Mouse (Mus musculus) heart, adult 11 months (tissue): ENCODE results near the gene Gm12216.
A peak's percentile ranks its signal among the peaks of the same experiment; 100 is the strongest.

Experiments used
- DNase-seq: peaks from one replicate; pipeline ENCODE4 v3.0.0; 2022

Gene Gm12216

DNA sequence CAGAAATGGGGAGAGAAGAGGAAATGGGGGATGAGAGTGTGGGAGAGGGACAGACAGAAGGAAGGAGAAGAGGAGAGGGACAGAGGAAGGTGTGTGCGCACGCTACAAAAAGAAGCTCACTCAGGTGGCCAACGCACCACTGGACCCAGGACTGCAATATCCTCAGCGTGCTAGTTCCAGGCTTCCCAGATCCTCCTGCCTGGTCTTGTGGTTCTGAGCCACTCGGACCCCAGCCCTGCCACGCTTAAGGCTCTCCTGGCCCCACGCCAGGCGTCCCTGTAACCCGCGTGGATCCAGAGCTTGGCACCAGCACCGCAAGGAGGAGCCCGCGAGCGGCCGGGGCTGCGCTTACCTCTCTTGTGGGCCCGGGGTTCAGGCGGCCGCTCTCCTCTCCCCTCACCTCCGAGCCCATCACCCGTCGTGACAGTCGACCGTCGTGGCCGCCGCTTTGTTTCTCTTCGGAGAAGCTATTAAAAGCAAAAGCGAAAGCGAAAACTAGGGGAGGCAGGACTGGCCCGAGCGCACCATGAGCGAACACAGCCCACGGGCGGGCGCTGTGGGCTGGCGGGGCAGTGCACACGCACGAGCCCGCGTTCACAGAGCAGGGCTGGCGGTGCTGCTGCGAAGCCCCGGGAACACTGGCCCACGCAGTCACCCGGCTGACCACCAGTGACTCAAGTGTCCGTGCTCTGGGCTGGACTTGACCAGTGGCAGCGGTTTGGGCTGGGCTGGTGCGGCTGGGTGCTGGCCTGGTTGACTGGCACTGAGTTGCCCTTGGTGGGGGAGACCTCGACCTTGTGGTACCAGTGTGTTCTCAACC is at the start of gene Gm12216:
Gm12216 (minus strand) TSS at position 496 of the 820 bp plus-strand sequence.
- peak; percentile 98 for DNase-seq

DNA sequence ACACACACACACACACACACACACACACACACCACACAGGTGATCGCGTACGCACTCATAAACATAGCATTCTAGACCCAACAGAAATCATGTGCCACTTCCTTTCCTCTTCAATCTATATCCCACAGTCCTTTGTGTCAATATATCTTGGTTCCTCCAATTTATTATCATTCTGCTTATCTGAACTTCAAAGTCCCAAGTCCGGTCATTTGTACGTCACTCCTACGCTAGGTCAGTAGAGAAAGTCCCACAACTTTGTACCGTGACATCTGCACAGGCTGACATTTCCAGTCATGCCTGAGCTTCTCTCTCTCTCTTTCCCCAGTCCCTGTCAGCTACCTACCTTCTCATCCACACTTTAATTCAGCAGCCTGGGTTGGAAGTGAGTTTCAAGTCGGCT is 49.6 kb upstream of the Gm12216 start:
- DNase-seq: no peak

DNA sequence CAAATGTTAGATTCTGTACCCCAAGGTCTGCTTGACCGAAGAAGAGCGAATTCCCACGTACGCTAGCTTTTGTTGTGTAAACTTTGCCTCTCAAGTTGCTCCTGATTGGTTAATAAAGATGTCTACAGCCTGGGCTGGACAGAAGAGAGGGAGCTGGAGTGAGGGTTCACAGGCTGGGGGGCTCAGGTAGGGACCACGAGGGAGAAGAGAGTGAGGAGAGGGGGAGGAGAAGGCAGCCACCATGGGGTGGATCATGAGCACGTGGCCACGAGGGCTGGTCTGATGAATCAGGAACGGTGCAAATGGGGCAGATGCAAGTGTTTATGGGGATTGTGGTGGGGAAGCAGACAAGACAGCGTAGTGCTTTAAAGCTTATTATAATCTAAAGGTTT is 45.5 kb upstream of the Gm12216 start:
- DNase-seq: peak; percentile 74

DNA sequence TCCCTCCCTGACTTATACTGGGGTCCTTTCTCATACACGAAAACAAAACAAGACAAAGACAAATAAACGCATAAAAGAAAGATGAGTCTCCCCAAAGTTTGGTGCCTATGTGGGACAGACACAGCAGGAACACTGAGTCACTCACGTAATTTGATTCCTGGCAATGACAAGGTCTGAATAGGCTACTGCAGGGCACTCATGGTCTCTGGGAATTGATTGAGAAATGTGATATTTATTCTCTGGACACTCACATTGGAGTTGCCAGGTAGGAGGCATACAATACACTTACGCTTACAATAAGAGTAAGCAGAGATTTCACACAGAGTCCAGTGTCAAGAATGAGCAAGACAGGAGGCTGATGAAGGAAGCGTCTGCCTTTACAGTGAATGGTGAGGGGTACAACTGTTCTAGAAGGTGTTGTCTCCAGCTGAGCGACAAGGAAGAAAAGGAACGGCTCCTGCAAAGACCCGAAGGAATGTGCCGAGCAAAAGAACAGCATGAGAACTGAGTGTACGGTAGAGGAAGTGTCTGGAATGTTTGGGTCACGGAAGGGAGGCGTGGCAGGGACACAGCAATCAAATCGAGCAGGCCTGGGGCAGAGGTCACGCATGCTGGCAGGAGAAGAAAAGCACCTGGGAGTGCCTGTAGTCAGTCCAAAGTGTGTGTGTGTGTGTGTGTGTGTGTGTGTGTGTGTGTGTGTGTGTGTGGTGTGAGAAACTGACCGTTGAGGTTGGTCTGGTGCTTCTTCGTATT is 44.9 kb upstream of the Gm12216 start:
- DNase-seq: peak; percentile 93

DNA sequence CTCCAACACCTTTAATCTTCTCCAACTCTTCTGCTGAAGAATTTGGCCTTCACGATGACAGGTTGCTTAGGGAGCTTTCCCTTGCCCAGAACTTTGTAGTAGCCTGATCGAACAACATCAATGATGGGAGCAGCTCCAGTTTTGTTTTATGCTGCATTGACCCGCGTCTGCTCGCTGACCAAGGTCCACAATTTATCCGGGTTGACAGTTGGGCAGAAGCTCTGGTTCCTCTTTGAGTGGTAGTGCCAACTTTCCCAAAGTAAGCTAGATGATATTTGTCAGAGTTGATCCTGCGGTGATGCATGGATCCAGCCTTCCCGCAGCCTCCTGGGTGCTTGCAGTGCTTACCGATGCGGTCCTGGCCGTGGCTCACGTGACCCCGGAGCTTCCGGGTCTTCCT is 43.7 kb upstream of the Gm12216 start:
- DNase-seq: no peak

DNA sequence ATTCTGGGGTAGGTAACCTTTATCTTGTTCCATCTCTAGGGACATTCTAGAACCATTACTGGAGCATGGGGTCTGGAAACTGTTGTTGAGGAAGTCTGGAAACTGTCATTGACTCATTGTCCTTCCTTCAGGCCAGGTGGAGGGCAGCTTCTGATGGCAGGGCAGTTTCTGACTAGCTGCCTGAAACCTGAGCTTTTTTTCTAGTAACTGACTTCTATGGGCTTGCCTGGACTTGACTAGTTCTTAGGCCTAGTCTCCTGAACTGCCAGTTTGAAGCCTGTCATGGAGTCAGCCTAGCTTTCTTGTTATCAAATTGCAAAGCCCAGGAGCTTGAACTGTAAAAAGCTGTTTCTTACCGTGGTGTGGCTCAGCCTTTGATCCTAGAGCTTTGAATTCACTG is 41.9 kb upstream of the Gm12216 start:
- DNase-seq: no peak

DNA sequence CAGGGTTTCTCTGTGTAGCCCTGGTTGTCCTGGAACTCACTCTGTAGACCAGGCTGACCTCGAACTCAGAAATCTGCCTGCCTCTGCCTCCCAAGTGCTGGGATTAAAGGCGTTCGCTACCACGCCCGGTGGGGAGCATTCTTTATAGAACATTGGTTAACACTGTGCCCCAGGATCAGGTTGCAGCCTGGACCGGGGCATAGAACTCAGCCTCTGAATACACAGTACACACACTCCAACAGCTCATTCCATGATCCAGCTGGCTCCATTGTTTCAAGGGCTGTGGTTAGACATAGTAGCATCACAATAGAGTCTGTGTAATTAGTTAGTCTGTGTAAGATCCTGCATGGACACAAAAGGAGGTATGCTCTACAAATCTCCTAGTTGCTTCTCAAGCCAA is 40.9 kb upstream of the Gm12216 start:
- peak; percentile 55 for DNase-seq

DNA sequence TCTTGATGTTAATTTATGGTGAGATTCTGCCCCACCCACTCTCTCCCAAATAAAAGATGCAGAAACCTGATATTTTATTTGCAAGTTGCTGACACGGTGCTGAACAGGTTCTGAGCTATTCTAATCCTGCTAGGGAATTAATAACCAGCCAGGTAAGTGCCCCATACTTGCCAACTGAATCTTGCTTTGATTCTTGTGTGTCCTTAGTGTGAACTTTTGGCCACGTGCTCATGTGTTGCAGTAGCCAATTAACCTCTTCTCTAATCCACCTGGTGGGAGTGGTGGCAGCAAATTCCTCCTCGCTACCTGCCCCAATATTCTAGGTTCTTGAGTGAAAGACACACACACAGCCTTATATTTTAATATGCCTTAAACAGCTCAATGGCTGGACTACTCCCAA is 39.9 kb upstream of the Gm12216 start:
- peak; percentile 45 for DNase-seq

DNA sequence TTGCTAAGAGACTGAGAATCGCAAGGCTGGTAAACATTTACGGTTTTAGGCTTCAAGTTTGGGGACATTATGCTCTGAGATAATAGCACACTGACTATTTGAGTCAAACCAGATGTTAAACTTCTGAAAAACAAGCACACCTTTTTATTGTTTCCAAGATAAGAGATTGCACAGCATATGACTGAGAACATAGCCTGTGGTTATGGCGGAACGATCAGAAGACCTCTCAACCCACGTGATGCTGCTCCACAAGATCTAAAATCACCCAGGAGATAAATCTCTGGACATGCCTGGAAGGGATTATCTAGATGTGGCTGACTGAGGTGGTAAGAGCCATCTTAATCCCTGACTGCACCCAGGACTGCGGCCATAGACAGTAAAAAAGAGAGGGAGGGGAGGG is 37.9 kb upstream of the Gm12216 start:
- peak; percentile 54 for DNase-seq

DNA sequence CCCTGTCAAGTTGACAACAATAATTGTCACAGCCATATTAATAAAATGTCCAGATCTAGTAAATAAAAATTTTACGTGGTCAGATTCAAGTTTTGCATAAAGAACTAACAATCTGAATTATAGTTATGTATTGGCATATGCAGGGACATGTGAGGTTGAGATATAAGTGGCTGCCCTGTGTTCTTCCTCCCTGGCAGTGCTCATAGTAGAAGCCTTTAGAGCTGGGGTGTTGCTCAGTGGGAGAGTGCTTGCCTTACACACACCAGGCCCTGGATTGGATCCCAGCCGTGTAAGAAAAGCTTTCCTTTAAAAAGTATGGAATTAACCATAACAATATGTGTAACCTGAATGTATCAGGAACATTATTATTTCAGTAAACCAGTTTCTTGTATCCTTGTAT is 34.4 kb upstream of the Gm12216 start:
- DNase-seq: peak; percentile 51

DNA sequence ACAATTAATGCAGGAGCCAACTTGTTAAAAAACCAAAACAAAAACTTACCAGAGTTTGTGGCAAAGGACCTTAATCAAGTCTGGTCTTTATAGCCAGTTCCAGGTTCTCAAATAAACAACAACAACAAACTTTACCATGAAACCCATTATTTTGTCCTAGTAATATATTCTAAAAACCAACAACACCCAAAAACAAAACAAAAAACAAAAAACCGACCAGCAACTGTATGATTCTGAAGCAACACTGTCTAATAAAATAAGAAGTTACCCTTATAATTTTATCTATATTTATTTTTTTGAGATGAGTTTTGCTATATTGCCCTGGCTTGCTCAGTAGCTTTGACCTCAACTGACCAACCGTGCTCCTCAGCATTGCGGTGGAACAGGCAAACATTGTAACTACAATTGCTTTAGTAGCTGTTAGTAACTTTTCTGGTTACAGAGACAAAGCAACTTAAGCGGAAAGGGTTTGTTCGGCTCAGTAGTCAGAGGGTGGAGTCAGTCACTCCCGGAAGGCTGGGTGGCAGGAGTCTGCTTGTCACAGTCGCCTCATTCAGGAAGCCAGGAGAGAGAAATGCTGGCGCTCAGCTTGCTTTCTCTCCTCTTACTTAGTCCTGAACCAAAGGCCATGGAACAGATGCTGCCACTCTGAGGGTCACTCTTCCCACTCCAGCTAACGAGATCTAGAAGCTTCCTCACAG is 33.8 kb upstream of the Gm12216 start:
- DNase-seq: peak; percentile 94

DNA sequence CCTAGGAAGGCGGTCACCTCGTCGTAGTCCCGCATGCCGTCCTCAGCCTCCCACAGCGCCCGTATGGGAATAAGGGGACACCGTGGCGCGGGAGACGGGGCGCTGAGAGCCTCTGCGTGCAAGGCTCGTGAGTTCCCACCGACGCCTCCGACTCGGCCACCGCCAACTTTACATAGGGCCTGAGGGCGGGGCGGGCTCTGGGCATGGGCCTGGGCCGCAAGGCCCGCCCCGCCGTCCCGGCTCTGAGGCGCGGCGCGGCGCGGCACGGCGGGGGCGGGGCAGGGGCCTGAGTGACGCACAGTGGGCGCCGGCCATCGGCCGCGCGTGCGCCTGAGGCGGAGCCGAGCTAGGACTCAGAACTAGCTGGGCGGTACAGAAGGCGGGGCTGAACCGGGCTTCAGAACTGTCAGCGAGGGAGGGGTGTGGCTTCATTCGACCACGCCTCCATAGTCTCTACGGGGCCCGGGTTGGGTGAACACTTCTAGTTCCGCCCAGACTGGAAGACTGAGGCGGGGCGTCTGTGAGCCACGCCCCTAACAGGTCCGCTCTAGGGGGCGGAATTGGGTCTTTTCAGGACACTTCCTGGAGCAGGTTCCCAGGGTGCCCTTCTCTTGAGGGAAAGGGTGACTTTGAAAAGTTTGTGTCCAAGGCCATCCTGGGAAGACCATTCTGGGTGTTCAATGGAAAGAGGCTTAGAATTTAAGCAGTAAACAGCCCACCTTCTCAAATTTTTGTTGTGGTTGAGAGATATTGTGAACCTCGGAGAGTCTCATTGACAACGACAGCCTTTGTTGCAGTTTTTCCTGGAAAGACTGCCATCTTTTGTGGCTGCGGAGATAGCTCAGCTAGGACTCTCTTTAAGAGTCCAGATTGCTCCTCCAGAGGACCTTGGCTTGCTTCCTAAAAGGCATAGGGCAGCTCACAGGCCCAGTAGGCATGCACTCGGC is 32.7 kb upstream of the Gm12216 start, which contains the start of gene Slc22a5:
Slc22a5 (minus strand) TSS at position 156 of the 947 bp plus-strand sequence.
- DNase-seq: peak; percentile 100

DNA sequence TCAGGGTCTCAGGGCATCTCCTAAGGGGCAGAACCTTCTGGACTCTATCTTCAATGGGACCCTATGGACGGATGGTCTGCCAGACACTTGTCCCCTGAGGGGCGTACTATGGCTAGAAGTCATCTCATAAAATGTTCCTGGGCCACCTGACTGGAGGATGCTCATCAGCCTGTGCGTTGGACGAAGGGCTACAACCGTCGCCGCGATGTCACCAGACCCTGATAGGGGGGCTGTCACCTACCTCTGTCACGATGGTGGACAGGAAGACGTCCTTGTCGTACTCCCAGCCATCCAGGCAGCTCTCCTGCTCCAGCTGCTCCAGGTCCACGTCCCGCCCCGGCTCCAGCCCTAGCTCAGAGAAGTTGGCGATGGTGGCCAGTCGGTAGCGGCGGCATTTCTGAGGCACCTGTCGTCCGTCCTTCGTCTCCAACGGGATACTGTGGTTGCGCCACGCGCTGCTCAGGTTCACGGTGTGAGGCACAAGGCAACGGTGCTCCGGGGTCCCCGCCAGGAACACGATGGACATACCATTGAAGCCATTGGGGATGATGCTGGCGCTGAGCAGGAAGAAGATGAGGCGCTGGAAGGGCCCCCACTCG is 31.9 kb upstream of the Gm12216 start:
- DNase-seq: no peak

DNA sequence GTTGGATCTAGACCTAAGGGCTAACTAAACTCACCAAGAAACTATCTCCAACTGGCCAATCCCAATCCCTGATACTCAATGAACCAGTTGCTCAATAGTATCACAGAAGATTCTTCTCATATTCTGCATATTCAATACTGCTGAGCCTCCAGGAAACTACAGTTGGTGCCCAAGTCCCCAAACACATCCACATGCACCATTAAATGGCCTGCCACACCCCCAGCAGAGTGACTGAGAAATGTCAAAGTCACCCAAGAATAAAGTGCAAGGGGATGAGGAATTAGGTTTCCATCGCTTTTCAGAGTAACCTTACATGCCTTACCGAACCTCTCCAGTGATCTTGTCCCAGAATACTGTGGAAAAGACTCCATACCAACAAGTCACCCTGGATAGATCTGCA is 31.2 kb upstream of the Gm12216 start:
- DNase-seq: peak; percentile 72

DNA sequence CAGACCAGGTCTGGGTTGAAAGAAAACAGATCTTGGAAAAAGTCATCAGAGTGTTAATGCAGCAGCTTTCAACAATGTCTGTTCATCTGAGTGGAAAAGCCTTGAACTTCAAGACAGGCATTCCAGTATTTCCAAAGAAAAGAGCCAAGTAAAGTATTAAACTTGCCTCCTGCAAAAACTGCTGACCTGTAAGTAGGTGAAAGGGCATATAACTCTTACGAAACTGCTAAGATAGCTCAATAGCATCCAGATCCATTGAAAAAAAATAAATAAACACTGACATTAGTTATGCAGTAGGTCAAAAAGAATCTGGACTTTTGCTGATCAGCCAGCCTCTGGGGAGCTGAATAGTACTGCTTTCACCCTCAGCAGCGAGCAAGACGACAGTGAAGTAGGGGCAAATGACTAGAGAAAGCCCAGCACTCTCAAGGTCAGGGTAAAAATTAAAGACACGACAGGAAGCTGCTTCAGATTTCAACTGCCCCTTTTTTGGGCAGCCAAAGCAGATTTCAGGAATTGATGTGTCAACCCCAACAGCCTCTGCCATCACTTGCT is 30.1 kb upstream of the Gm12216 start:
- DNase-seq: peak; percentile 84

DNA sequence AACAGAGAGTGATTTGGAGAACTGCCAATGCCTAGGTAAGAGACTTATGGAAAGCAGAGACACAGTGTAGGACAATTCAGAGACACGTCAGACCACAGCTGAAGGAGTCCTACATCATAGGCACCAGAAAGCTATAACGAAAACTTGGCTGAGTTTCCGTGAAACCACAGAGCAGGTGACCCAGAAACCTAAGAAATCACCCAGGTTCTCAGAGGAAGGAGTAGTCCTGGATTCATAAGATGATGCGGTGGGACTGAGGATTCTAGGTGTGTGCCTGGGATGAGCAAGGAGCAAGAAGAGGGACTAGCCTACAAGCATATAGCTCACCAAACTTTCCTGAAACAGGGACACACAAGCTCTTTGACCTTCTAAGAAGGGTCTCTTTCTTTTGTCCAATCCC is 29.2 kb upstream of the Gm12216 start:
- DNase-seq: peak; percentile 84

DNA sequence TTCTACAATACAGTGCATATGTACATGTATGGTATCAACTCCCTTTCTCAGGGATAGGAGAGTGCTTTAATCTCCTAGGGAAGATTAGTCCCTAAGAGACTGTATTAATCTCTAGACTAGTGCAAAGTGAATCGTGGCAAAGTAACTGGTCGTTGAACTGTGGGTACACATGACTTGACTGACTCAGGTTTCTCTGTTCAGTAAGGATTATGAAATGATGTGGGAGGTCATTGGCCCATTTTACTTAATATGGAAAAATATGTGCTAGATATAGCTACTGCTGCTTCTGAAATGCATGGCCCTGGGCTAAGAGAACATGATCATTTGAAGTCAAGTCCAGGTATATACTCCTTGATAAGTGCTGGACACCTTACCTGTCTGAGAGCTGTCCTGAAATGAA is 24.2 kb upstream of the Gm12216 start:
- peak; percentile 65 for DNase-seq

DNA sequence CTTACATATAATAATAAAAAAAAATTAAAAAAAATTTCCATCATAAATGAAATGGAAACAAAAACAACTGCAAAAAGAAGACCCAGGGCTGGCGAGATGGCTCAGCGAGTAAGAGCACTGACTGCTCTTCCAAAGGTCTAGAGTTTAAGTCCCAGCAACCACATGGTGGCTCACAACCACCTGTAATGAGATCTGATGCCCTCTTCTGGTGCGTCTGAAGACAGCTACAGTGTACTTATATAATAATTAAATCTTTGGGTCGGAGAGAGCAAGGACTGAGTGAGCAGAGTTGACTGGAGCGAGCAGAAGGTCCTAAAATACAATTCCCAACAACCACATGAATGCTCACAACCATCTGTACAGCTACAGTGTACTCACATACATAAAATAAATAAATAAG is 19.0 kb upstream of the Gm12216 start:
- DNase-seq: peak; percentile 63

DNA sequence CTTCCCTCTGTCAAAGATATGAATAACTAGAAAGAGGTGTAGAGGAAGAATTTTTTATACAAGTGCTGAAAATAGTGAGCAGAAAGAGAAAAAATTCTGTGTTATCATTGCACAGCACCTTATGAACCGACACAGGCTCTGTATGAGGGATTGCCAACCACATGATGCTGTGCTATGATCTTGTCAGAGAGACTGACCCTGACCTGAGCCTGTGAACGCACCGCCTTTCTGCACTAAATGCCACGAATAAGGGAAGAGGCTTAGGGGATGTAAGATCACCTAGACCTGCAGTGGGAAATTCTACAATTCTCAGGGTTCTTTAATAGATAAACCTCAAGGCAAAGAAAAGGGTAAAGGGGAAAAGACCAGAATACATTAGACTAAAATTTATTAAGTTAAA is 17.4 kb upstream of the Gm12216 start:
- DNase-seq: peak; percentile 46

DNA sequence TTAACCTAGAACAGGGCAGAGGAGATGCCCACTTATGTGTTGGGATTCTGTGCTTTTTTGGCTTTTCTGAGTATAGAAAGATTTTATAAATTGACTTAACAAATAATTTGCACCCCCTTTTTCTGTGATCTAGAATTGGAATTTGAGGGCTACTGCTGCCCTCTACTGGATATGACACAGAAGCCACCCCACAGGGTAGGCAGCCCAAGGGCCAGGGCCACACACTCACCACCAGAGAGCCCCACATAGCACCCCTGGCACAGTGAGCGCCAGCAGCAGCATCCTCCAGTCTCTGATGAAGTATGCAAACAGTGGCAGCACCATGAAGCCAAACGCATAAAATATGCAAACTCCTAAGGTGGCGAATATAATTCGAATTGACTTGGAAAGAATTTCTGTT is 15.7 kb upstream of the Gm12216 start:
- DNase-seq: peak; percentile 86

DNA sequence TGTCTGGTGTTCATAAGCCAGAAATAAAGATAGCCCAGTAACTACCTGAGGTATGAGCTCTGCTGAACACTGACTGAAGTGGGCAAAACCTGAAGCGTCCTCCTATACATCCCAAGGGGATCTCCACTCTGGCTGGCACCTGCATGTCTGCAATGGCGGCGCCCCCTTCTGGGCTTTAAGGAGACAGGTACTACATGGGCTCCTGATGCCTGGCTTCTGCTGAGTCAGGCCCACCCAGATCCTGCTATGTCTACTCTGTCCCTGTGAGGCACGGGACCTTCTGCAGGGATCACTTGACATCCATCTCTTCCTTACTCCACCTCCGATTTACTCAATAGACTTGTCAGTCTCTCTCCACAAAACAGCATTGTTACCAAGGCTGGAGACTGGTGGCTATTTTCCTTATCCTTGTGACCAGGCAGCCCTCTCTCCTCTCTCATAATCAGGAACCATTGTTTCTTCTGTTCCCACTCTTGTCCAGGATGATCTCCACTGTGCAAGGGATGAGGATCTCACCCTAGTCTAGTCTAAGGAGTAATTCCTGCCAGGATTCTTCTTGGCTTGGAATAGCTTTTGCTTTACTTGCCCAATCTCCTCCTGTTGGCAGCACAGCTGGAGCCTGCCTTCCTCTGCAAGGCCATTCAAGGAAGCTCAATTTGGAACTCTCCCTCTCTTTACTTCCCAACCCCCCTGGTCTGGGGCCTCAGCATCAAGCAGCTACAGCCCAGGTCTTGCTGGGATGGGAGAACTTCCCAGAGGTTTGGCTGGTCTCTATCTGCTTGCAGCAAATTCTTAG is 15.1 kb upstream of the Gm12216 start:
- peak; percentile 78 for DNase-seq
